Mouse (Mus musculus): ENCODE measurements around the gene Recql5. TPM values are rescaled to one million over a fixed set of nuclear protein-coding genes. Genes with fewer than 3 reads are reported as not detected.

Recql5 gene
- total RNA-seq, 2 experiments from 2014 or later, result 25.7 to 28.4 TPM

DNA sequence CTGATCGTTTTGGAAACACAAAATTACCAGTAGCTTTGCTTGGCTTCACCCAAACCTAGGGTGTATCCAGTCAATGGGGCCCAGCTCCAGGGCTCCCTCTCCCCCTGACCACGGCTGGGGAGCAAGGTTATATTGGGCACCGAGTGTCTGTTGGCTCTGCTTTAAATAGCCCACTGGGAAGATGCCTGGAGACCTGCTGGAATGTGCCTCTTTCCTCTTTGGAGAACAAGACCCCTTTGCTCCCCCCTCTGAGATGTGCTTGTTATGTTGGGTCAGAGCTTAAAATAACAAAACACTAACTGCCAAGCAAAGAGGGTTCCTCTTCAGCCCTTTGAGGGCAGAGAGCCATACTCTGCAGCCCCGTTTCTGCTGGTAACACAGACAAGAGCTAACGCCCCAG lies 31.1 kb downstream of the Recql5 start:
- no peak for DNase-seq (ENCODE audit: extremely low spot score in 1 of 2, low spot score in 1 of 2)

DNA sequence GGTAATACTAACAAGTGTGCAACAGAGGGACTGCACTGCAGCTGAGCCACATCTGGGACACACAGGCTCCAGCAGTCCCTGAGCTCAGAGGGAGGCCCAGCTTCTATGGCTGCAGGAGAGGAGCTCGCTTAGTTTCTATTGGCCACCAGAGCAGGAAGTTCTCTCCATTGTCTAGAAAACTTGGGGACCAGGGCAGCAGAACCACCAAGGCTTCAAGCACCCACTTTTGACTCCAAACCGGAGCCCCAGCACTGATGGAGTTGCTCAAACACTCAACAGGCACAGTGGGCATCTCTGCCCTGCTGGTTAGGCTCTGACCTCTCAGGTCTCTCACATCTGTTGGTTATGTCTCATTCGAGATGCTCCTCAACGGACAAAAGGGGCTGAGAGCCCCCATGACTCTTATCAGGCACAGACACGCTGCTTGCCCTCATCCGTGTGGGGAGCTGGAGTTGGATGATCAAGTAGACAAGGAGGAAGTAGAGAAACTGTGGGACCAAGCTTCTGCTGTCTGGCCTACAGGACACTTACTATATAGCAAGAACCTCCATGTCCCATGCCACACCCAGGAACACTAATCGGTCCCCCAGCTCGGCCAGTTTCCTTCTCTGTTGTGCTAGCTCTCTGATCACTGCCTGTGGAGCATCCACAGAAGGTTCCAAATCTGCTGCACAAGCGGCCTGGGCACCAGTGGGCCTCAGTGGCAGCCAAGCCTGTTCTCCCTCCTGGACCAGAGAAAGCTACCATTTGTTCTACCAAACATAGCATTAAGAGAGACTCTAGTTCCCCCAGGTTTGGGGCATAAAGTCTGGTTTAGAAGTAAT lies 31.7 kb downstream of the Recql5 start:
- DNase-seq (ENCODE audit: extremely low spot score in 1 of 2, low spot score in 1 of 2), result no peak

DNA sequence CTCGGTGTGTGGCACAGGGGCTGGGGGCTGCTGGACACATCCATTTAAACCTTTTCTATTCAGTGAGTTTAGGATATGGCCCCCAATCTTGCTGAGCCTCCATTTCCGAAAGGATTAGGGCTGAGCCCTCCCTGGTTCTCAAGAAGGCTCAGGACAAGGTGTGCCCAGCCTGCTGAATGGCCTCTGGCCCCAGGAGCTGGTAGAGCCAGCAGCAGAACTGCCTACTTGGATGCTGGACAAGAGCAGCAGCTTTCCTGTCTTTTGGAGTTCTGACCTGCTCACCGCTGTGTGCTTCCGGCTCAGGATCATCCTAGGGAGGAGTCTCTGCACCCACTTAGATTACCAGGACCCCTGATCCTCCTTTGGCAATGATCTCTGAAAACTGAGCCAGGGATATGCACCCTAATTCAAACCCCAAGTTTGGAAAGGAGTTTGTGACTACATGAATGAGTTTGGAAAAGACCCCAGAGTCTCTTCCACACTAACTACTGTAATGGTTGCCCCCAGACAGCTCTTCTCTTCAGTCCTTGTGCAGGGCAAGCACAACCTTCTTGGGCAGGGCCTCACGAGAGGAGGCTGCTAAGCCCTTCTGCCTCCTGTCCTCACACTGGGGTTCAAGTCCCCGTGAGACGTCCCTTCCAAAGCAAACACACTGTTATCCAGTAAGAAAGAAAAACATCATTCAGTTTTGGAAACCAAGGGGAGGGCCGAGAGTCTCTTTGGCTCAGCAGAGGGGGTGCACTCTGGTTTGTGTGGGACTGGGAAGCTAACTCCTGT lies 32.5 kb downstream of the Recql5 start:
- no peak for DNase-seq (ENCODE audit: extremely low spot score in 1 of 2, low spot score in 1 of 2)

GRCm38 (mm10) chr11:115899486-115900266 lies 33.6 kb downstream of the Recql5 start, which contains the start of gene Smim5:
Gene Smim5 (plus strand): TSS chr11:115899966.
- DNase-seq (ENCODE audit: extremely low spot score in 1 of 2, low spot score in 1 of 2), result no peak

- DNase-seq (ENCODE audit: extremely low spot score in 1 of 2, low spot score in 1 of 2), result peak in 1 of 2 experiments; percentile 63
Observed at GRCm38 (mm10) chr11:115898886-115899285, 34.4 kb downstream of the Recql5 start.

- no peak for DNase-seq (ENCODE audit: extremely low spot score in 1 of 2, low spot score in 1 of 2)
Observed at GRCm38 (mm10) chr11:115898446-115898845, 34.8 kb downstream of the Recql5 start.

DNA sequence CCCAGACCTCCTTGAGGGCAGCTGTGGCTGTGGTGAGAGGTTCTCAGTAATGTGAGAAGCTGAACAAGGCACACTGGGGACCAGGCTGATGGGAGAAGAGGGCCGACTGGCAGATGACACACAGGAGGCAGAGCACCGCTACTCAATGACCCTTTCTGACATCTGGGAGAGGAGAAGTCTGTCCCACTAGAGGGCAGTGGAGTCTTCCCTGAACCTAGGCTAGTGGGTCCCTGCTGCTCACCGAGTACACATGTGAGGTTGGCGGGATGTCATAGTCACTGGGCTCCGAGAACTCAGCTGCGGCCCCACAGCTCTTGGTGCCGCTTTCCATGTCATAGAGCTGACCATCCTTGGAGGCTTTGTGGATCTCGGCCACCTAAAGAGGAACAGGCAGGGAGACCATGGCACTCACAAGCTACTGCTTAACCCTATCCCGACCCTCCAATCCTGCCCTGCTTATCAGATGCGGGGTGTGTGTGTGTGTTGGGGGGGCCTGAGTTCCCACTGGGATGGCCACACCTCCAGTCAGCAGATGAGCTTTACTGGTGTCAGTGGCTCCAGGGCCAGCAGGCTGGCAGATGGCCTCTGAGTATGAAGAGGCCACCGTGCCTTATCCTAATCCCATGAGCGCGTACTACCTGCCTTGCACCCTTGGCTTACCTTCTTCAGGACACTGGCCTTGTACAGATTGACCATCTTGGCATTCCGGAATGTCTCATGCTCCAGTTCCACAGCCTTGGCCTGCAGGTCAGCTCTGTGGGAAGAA lies 38.3 kb downstream of the Recql5 start:
- DNase-seq (ENCODE audit: extremely low spot score in 1 of 2, low spot score in 1 of 2), result no peak

- no peak for DNase-seq (ENCODE audit: extremely low spot score in 1 of 2, low spot score in 1 of 2)
Observed at GRCm38 (mm10) chr11:115893071-115893470, 40.2 kb downstream of the Recql5 start.

DNA sequence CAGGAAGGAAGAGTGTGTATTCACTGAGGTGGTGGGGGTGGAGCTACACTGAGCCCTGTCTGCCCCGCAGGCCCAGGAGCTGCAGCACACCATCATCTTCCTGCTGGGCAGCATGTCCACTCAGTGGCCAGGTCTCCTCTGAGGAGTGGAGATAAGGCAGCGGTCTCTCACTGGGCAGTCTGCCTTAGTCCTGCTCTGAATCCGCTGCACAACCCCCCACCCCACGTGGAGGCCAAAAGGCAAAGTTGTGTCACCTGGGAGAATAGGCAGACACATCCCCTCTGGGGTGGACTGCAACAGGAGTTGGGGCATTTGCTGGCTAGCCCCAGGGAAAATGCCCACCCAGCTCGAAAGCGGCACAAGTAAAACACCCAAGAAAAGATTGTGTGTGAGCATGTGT lies 41.1 kb downstream of the Recql5 start:
- DNase-seq (ENCODE audit: extremely low spot score in 1 of 2, low spot score in 1 of 2), result no peak

GRCm38 (mm10) chr11:115889159-115889558 lies 44.1 kb downstream of the Recql5 start:
- DNase-seq (ENCODE audit: extremely low spot score in 1 of 2, low spot score in 1 of 2), result no peak

DNA sequence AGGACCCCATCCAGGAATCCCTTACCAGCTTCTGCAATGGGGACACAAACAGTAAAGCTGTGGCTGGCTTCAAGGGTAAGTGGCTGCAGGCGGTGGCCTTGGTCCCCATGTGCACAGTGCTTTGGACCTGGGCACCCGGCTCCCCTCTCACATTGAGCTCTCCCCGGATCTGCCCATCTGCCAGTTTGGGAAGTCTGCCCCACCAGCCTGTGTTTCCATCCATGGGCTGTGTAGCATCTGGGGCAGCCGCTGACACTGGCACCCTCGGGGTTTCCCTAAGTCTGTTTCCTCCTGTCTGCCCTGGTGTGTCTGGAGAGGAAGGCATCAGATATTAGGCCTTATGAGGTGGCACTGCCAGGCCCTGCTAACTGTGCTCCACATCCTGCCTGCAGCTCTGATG lies 45.3 kb downstream of the Recql5 start:
- no peak for DNase-seq (ENCODE audit: extremely low spot score in 1 of 2, low spot score in 1 of 2)

GRCm38 (mm10) chr11:115886446-115886845 lies 46.8 kb downstream of the Recql5 start:
- DNase-seq (ENCODE audit: extremely low spot score in 1 of 2, low spot score in 1 of 2), result no peak

DNA sequence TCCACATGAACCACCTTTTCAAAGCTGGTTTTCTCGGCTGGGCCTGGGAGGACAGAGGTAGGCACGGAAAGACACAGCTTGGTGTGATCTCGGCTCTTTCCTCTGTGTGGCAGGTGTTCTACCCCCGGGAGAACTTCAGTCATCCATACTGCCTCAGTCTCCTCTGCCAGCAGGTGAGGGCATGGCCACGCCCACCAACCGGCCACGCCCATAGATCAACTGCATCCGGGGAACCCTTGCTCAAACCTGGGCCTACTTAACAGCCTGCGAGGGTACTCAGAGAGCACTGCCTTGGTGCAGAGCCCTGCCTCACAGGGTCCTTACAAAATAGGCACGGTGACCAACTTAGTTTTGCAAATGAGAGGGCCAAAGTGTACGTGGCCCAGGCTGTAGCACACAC lies 48.0 kb downstream of the Recql5 start:
- DNase-seq (ENCODE audit: extremely low spot score in 1 of 2, low spot score in 1 of 2), result no peak

GRCm38 (mm10) chr11:115884361-115884760 lies 48.9 kb downstream of the Recql5 start:
- no peak for DNase-seq (ENCODE audit: extremely low spot score in 1 of 2, low spot score in 1 of 2)

DNA sequence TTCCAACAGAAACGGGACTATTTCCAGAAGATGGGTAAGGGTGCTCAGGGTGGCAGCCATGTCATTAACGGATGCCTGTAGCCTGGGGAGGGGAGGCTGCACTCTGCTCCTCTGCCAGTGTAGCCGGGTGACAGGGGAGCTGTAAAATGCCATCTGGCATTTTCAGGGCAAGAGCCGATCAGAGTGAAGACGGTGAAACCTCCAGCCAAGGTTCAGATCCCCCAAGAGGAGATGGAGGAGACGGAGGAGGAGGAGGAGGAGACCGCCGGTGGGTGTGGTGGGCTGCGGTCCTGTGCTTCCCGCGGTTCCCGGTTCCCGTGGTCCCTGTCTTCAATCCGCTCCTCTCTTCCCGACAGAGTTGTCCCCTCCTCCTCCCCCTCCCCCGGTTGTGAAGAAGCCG lies 50.0 kb downstream of the Recql5 start:
- no peak for DNase-seq (ENCODE audit: extremely low spot score in 1 of 2, low spot score in 1 of 2)

DNA sequence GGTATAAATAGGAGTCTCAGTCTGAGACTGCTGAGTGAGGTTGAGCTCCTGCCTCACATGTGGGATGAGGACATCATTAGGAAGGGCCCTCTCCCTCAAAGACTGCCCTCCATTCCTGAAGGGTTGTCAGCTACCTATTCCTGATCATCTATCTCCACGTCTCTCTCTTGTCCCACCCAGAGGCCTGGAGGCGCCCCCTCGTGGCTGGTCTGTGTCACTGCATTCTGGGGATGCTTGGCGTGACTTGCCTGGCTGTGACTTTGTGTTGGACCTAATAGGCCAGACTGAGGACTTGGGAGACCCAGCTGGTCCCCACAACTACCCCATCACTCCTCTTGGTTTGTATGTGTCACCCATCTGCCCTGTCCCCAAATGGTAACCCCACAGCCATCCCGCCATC lies 52.3 kb downstream of the Recql5 start:
- no peak for DNase-seq (ENCODE audit: extremely low spot score in 1 of 2, low spot score in 1 of 2)

GRCm38 (mm10) chr11:115878071-115878470 lies 55.2 kb downstream of the Recql5 start:
- DNase-seq (ENCODE audit: extremely low spot score in 1 of 2, low spot score in 1 of 2), result no peak

- no peak for DNase-seq (ENCODE audit: extremely low spot score in 1 of 2, low spot score in 1 of 2)
Observed at GRCm38 (mm10) chr11:115877174-115877755, 56.0 kb downstream of the Recql5 start.

GRCm38 (mm10) chr11:115876438-115876837 lies 56.8 kb downstream of the Recql5 start:
- DNase-seq (ENCODE audit: extremely low spot score in 1 of 2, low spot score in 1 of 2), result no peak

- no peak for DNase-seq (ENCODE audit: extremely low spot score in 1 of 2, low spot score in 1 of 2)
Observed at GRCm38 (mm10) chr11:115875935-115876334, 57.3 kb downstream of the Recql5 start.

Measured in layer of hippocampus, postnatal 25 days (tissue).